Mouse (Mus musculus) limb, embryonic 15.5 days (tissue): ENCODE measurements around the gene Il31. TPM values are rescaled to one million over a fixed set of nuclear protein-coding genes. Genes with fewer than 3 reads are reported as not detected.

Experiments
- ATAC-seq: fragments of 200-750 bp; cut with Nextera tagmentation; 2 replicates; pipeline ENCODE4 v1.8.0; 2017; ENCODE audit warnings: low read depth, moderate TSS enrichment; ENCODE audit not compliant: insufficient number of reproducible peaks, low FRiP score, low TSS enrichment
- H3K27ac ChIP-seq: fragments of 300-500 bp; sonication (generic); 2 replicates; pipeline ENCODE4 v1.5.1; 2015; ENCODE audit warnings: moderate library complexity, mild to moderate bottlenecking, inconsistent platforms
- H3K27me3 ChIP-seq: fragments of 300-500 bp; sonication (generic); 2 replicates; pipeline ENCODE4 v1.6.1; 2015; ENCODE audit warnings: inconsistent platforms
- H3K36me3 ChIP-seq: fragments of 300-500 bp; sonication (generic); 2 replicates; pipeline ENCODE4 v1.6.1; 2015; ENCODE audit warnings: inconsistent platforms
- H3K4me1 ChIP-seq: fragments of 300-500 bp; sonication (generic); 2 replicates; pipeline ENCODE4 v1.6.1; 2015; ENCODE audit warnings: inconsistent platforms
- H3K4me2 ChIP-seq: fragments of 300-500 bp; sonication (generic); 2 replicates; pipeline ENCODE4 v1.6.1; 2015; ENCODE audit warnings: mild to moderate bottlenecking, inconsistent platforms
- H3K4me3 ChIP-seq: fragments of 300-500 bp; sonication (generic); 2 replicates; pipeline ENCODE4 v1.5.1; 2015; ENCODE audit warnings: mild to moderate bottlenecking, inconsistent platforms
- H3K9ac ChIP-seq: fragments of 300-500 bp; sonication (generic); 2 replicates; pipeline ENCODE4 v1.6.1; 2015; ENCODE audit warnings: inconsistent platforms
- H3K9me3 ChIP-seq: fragments of 300-500 bp; sonication (generic); 2 replicates; pipeline ENCODE4 v1.6.1; 2016; ENCODE audit warnings: inconsistent platforms
- WGBS: fragments of 180-500 bp; shearing (Covaris S2); methylation state at CpG from one replicate; pipeline ENCODE4 v1.1.7; 2015; 5-methylcytosine and 5-hydroxymethylcytosine counted together
- microRNA-seq: library from miRNA; unstranded; fragments of <30 nt; microRNA quantifications from one replicate; pipeline ENCODE4, GENCODE M21; 2016
- polyA plus RNA-seq: library from polyadenylated mRNA; unstranded; fragments of >200 nt; fragmentation: Nextera tagmentation; extraction: Ambion mirVana; gene quantifications from 2 replicates; pipeline ENCODE4 v1.2.1, GENCODE M21; 2015

Il31 gene
- polyA plus RNA-seq, 1 experiment from 2014 or later: not detected

DNA sequence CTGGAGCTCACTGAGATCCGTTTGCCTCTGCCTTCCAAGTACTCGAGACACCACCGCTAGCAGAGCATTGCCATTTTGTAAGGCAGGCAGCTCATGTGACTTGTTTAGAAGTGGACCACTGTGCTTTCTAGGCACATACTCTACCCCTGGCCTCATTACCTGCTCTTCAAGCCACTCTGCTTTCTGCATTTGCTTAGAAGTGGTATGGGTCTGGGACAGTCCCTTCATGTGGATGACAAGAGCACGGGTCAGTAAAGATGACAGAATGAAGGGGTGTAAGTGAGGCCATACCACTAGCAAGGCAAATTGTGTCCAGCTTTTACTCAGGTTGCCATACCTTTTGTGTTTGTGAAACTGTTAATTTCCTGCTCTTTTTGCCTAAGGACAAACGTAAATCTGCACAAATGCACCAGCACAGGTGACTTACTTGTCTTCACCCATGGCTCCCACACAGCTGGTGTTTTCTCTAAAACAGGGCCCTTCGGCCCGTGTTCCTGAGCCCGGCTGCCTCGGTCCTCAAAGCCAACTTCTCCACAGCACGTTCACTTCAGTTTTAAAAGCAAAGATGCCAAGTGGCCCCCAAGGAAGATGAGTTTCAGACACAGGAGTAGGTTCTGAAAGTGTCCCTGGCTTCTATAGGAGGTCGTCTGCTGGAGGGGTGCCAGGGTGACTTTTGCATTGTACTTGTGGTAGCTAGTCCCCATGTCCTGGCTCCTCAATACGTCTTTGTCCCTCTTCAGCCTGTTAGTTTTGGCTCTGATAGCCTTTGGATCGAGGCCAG is 57.6 kb downstream of the Il31 start:
- no peak overlapping the region for H3K4me3 ChIP-seq
- H3K27me3 ChIP-seq: no peaks in the 10 kb centered on the region
- 63% methylated on average over 13 of the region's 13 CpGs for WGBS
- no peaks in the 10 kb centered on the region for H3K9me3 ChIP-seq
- ATAC-seq: no peak
- H3K9ac ChIP-seq: no peak overlapping the region
- H3K4me1 ChIP-seq: peaks cover 25% of the 10 kb centered on the region
- no peak overlapping the region for H3K4me2 ChIP-seq
- H3K36me3 ChIP-seq: 0 out of 2 replicates have a peak, but pooled peaks cover 1% of the 10 kb centered on the region
- no peak overlapping the region for H3K27ac ChIP-seq

Small RNAs within 50 kb of the gene (microRNA-seq; reads per million reads assigned to microRNA genes)
- 1.0 reads per million for gene Mir7647

Other genes with a start within 250 kb of the Il31 start
- 0.23 and 0.87 TPM in 2 replicates for gene Wdr66, start 237.4 kb downstream of the Il31 start, polyA plus RNA-seq
- gene Bcl7a, start 145.7 kb downstream of the Il31 start, polyA plus RNA-seq: 20.4 and 22.3 TPM in 2 replicates
- gene Mlxip, start 94.7 kb downstream of the Il31 start, polyA plus RNA-seq: 12.7 and 13.7 TPM in 2 replicates
- not detected in 2 replicates for gene Lrrc43, start 184 bp downstream of the Il31 start, polyA plus RNA-seq
- gene B3gnt4, start 21.0 kb upstream of the Il31 start, polyA plus RNA-seq: 0.12 and 0.58 TPM in 2 replicates
- gene Diablo, start 34.7 kb upstream of the Il31 start, polyA plus RNA-seq: 95.4 and 99.4 TPM in 2 replicates
- 0.44 and 0.46 TPM in 2 replicates for gene Gm49027, start 36.0 kb upstream of the Il31 start, polyA plus RNA-seq
- 25.7 and 29.7 TPM in 2 replicates for gene Vps33a, start 83.5 kb upstream of the Il31 start, polyA plus RNA-seq
- gene Clip1, start 195.1 kb upstream of the Il31 start, polyA plus RNA-seq: 45.4 and 46.6 TPM in 2 replicates
- gene Zcchc8, start 231.6 kb upstream of the Il31 start, polyA plus RNA-seq: 62.3 and 62.7 TPM in 2 replicates